Mouse (Mus musculus) stomach, postnatal 0 days (tissue): ENCODE data around the gene Klhl42.

Source experiments
- CTCF ChIP-seq: IDR thresholded peaks from 2 replicates; pipeline ENCODE4 v1.5.1; 2016; ENCODE audit warnings: antibody characterized with exemption, low read depth, mild to moderate bottlenecking, moderate library complexity
- EP300 ChIP-seq: optimal IDR thresholded peaks from 2 replicates; pipeline ENCODE3; 2016; ENCODE audit warnings: antibody characterized with exemption

- TF ChIP-seq CTCF: no peak
- no peak for TF ChIP-seq EP300
Measured at GRCm38 (mm10) chr6:147099458-147100277, 8.5 kb downstream of the Klhl42 start.
